Mouse (Mus musculus) spleen, postnatal 14 days (tissue): ENCODE measurements around the gene Bcl9l.

Experiments used
- DNase-seq, 2 experiments: peaks; one replicate each; pipeline ENCODE4 v3.0.0; 2021 to 2022; ENCODE audit warnings: low spot score in 2 of 2

Bcl9l gene

DNA sequence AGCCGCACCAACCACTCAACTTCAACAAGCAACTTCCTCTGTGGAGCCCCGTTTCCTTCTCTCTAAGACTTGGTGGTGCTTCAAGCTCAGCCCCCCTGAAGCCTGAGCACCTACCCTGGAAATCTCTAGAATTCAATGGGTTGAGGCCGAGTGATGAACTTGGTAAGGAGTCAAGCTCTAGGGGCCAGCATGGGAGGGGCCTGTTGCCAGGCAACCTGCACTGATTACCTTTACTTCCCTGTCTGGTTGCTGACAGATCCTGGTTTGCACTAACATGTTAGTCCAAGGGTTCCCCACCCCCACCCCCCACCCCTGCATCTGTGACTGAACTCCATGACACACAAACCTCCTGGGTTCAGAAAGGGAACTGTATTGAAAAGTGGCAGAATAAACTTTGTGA is 62.4 kb downstream of the Bcl9l start:
- DNase-seq, result no peak

DNA sequence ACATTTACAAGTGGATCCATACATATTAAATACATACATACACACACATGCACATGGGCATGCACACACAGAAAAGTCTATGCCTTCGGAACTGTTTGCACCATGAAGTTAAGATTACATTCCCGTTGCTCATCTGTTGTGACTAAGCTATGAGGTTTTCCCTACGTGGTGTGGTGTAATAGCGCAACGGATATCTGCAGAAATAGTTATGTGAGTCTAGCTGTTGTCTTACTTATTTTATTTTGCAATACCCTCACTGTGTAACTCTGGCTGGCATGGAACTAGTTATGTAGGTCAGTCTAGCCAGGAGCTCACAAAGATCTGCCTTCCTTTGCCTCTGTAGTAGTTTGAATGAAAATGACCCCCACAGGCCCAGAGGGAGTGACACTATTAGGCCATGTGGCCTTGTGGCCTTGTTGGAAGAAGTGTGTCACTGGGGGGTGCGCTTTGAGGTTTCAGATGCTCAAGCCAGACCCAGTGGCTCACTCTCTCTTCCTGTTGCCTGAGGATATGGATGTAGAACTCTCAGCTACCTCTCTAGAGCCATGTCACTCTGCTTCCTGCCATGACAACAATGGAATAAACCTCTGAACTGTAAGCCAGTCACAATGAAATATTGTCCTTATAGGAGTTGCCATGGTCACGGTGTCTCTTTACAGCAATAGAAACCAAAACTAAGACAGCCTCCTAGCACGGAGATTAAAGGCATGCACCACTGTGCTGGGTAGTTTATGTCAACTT is 66.0 kb downstream of the Bcl9l start:
- no peak for DNase-seq

GRCm38 (mm10) chr9:44551138-44551537 is 68.5 kb downstream of the Bcl9l start:
- DNase-seq, result no peak

- DNase-seq, result no peak
Measured at GRCm38 (mm10) chr9:44552161-44552560, 69.5 kb downstream of the Bcl9l start.
